Mouse (Mus musculus) ES-E14 (cell line): ENCODE results near the gene Osbpl8.
"Not testable (repeated sequence)": the region's sequence is repeated elsewhere in the genome, so short reads cannot be mapped to it uniquely, and the experiment has no call there.

ENCODE experiments used
- MAFK ChIP-seq: IDR thresholded peaks from 2 replicates; pipeline ENCODE4 v1.6.1; 2014; ENCODE audit warnings: mild to moderate bottlenecking, low read depth, low read length, inconsistent platforms; ENCODE audit not compliant: insufficient read depth
- ZC3H11A ChIP-seq: IDR thresholded peaks from 2 replicates; pipeline ENCODE4 v1.6.1; 2012; ENCODE audit warnings: low read depth, mild to moderate bottlenecking, inconsistent platforms, low read length, borderline replicate concordance

DNA sequence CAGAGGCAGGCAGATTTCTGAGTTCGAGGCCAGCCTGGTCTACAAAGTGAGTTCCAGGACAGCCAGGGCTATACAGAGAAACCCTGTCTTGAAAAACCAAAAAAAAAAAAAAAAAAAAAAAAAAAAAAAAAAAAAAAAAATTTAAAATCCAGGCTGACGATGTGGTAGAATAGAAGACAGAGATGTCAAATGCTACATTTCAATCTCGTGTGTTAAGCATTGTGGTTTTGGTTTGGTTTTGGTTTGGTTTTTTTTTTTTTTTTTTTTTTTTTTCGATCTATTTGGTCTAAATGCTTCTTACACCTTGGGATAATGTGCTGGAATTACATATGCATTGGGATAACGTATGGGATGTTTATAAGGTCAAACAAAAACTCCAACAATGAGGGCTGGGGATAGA lies 28.2 kb upstream of the Osbpl8 start:
- TF ChIP-seq MAFK, ZC3H11A: not testable (repeated sequence)
